Mouse (Mus musculus) thymus, adult 2 months (tissue): ENCODE measurements at regions not wholly inside any gene's neighbourhood (a gene's known extent, or its start where the extent isn't known, plus 50 kb on each side); places are given as distances from the start of the nearest gene placed in this dataset.

ENCODE experiments used
- DNase-seq: peaks from one replicate; pipeline ENCODE4 v3.0.0; 2021
- H3K27ac ChIP-seq: fragments of 200-500 bp; 2 replicates; pipeline ENCODE4 v1.5.1; 2012; ENCODE audit warnings: low read length, control low read depth; ENCODE audit not compliant: control insufficient read depth, insufficient read depth
- H3K27me3 ChIP-seq: fragments of 200-500 bp; 2 replicates; pipeline ENCODE4 v1.6.1; 2012; ENCODE audit warnings: mild to moderate bottlenecking, low read length, moderate library complexity, mixed read lengths; ENCODE audit not compliant: control insufficient read depth, insufficient read depth
- H3K36me3 ChIP-seq: fragments of 200-500 bp; 2 replicates; pipeline ENCODE4 v1.6.1; 2012; ENCODE audit warnings: mild to moderate bottlenecking, low read length, moderate library complexity; ENCODE audit not compliant: control insufficient read depth, insufficient read depth
- H3K4me1 ChIP-seq: fragments of 200-500 bp; replicated peaks from 2 replicates; pipeline ENCODE4 v1.6.1; 2012; ENCODE audit warnings: low read length; ENCODE audit not compliant: control insufficient read depth, insufficient read depth
- H3K4me3 ChIP-seq: fragments of 200-500 bp; 2 replicates; pipeline ENCODE4 v1.5.1; 2012; ENCODE audit warnings: mild to moderate bottlenecking, low read length, control low read depth, moderate library complexity; ENCODE audit not compliant: control insufficient read depth, insufficient read depth
- CTCF ChIP-seq: fragments of 200-500 bp; IDR thresholded peaks from 2 replicates; pipeline ENCODE4 v1.5.1; 2012; ENCODE audit warnings: mild to moderate bottlenecking, control low read depth, low read length, moderate library complexity, borderline replicate concordance; ENCODE audit not compliant: control insufficient read depth, poor library complexity, insufficient read depth; ENCODE audit errors: extremely low read depth
- POLR2A ChIP-seq: fragments of 200-500 bp; IDR thresholded peaks from 2 replicates; pipeline ENCODE4 v1.6.1; 2012; ENCODE audit warnings: mild to moderate bottlenecking, low read length, control low read depth, moderate library complexity; ENCODE audit not compliant: control insufficient read depth, poor library complexity, insufficient read depth; ENCODE audit errors: extremely low read depth
- WGBS: fragments of 180-500 bp; shearing (Covaris S2); methylation state at CpG from one replicate; pipeline ENCODE4 v1.1.7; 2018; 5-methylcytosine and 5-hydroxymethylcytosine counted together

- no peak overlapping the region for H3K27ac ChIP-seq
- H3K4me1 ChIP-seq: no peaks in the 10 kb centered on the region
- H3K27me3 ChIP-seq: no peaks in the 10 kb centered on the region
- WGBS: 38% methylated on average over 2 of the region's 2 CpGs
- no peak overlapping the region for H3K4me3 ChIP-seq
- TF ChIP-seq CTCF (no peak), POLR2A (no peak)
- no peaks in the 10 kb centered on the region for H3K36me3 ChIP-seq
- DNase-seq: no peak
Observed at GRCm38 (mm10) chr10:17221495-17221894, 501.5 kb upstream of the Cited2 start.

GRCm38 (mm10) chr10:17225727-17226126 is 497.3 kb upstream of the Cited2 start:
- H3K36me3 ChIP-seq: no peaks in the 10 kb centered on the region
- whole genome bisulfite sequencing: 97% methylated on average over 1 of the region's 1 CpGs
- no peak overlapping the region for H3K27ac ChIP-seq
- no peak overlapping the region for H3K4me3 ChIP-seq
- DNase-seq: no peak
- no peaks in the 10 kb centered on the region for H3K4me1 ChIP-seq
- H3K27me3 ChIP-seq: no peaks in the 10 kb centered on the region
- TF ChIP-seq CTCF (no peak), POLR2A (no peak)

- Histone ChIP-seq H3K36me3 (no peaks in the 10 kb centered on the region), H3K4me3 (no peak overlapping the region), H3K4me1 (no peaks in the 10 kb centered on the region), H3K27ac (no peak overlapping the region), H3K27me3 (no peaks in the 10 kb centered on the region)
- TF ChIP-seq POLR2A (no peak), CTCF (no peak)
- DNase-seq: no peak
- 93% methylated on average over 16 of the region's 16 CpGs for WGBS
Observed at GRCm38 (mm10) chr10:17230040-17230818, 492.8 kb upstream of the Cited2 start.

GRCm38 (mm10) chr10:17235955-17236650 is 486.9 kb upstream of the Cited2 start:
- H3K27me3 ChIP-seq: no peaks in the 10 kb centered on the region
- no peak overlapping the region for H3K27ac ChIP-seq
- no peak overlapping the region for H3K4me3 ChIP-seq
- TF ChIP-seq POLR2A (no peak), CTCF (no peak)
- DNase-seq: no peak
- 89% methylated on average over 10 of the region's 10 CpGs for WGBS
- H3K36me3 ChIP-seq: no peaks in the 10 kb centered on the region
- no peaks in the 10 kb centered on the region for H3K4me1 ChIP-seq

- 76% methylated on average over 2 of the region's 2 CpGs for WGBS
- H3K36me3 ChIP-seq: no peaks in the 10 kb centered on the region
- H3K4me1 ChIP-seq: no peaks in the 10 kb centered on the region
- no peak overlapping the region for H3K4me3 ChIP-seq
- H3K27ac ChIP-seq: no peak overlapping the region
- no peak for TF ChIP-seq POLR2A
- TF ChIP-seq CTCF: no peak
- no peaks in the 10 kb centered on the region for H3K27me3 ChIP-seq
- no peak for DNase-seq
Observed at GRCm38 (mm10) chr10:17236761-17237160, 486.3 kb upstream of the Cited2 start.

- H3K4me3 ChIP-seq: no peak overlapping the region
- no peak for TF ChIP-seq POLR2A
- TF ChIP-seq CTCF: no peak
- H3K36me3 ChIP-seq: no peaks in the 10 kb centered on the region
- no peak for DNase-seq
- no peaks in the 10 kb centered on the region for H3K27me3 ChIP-seq
- WGBS: 92% methylated on average over 11 of the region's 11 CpGs
- H3K27ac ChIP-seq: no peak overlapping the region; the same call in 1 of the 2 replicates
- H3K4me1 ChIP-seq: no peaks in the 10 kb centered on the region
Observed at GRCm38 (mm10) chr10:17237463-17237862, 485.6 kb upstream of the Cited2 start.
